Mouse (Mus musculus): ENCODE measurements at regions not wholly inside any gene's neighbourhood (a gene's known extent, or its start where the extent isn't known, plus 50 kb on each side); places are given as distances from the start of the nearest gene placed in this dataset.
A peak's percentile ranks its signal among the peaks of the same experiment; 100 is the strongest.

GRCm38 (mm10) chr8:8876469-8876868 lies 186.1 kb upstream of the Arglu1 start:
- Histone ChIP-seq H3K9ac (no peak overlapping the region), H3K4me1 (peaks cover 17% of the 10 kb centered on the region; the same call in 1 of the 2 replicates), H3K4me2 (replicated peaks) (no peak overlapping the region), H3K4me3 (no peak overlapping the region), H3K27me3 (peaks cover 3% of the 10 kb centered on the region; the same call in 1 of the 2 replicates), H3K36me3 (no peaks in the 10 kb centered on the region), H3K27ac (peak overlapping the region; percentile 65; the same call in 1 of the 2 replicates), H3K9me3 (no peaks in the 10 kb centered on the region)
- 56% methylated on average over 6 of the region's 6 CpGs for WGBS
- no peak for ATAC-seq (ENCODE audit: low FRiP score, low read depth)

GRCm38 (mm10) chr8:8871938-8872337 lies 181.6 kb upstream of the Arglu1 start:
- Histone ChIP-seq H3K27ac (no peak overlapping the region), H3K4me3 (no peak overlapping the region), H3K4me2 (replicated peaks) (no peak overlapping the region), H3K4me1 (peaks cover 20% of the 10 kb centered on the region), H3K9ac (no peak overlapping the region), H3K9me3 (no peaks in the 10 kb centered on the region), H3K27me3 (peaks cover 3% of the 10 kb centered on the region; the same call in 1 of the 2 replicates), H3K36me3 (no peaks in the 10 kb centered on the region)
- no peak for ATAC-seq (ENCODE audit: low FRiP score, low read depth)
- WGBS, result 63% methylated on average over 3 of the region's 3 CpGs

DNA sequence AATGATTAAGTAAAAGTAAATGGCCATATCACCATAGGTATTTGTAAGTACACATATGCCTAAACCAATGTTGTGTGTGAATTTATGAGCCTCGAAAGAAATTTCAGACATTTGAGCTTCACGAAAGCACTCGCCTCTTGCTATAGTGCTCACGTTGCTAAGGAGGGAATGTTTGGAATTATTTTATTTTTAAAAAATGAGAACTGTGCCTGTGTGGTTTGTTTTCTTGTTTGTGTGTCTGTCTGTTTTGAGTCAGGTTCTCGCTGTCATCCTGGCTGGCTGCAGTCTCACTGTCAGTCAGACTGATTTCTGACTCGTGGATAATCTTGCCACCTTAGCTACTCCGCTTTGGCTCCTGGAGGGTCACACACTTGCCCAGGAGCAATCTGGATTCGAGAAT lies 180.7 kb upstream of the Arglu1 start:
- Histone ChIP-seq H3K9ac (no peak overlapping the region), H3K4me1 (peaks cover 12% of the 10 kb centered on the region), H3K4me3 (no peak overlapping the region), H3K27me3 (peaks cover 3% of the 10 kb centered on the region; the same call in 1 of the 2 replicates), H3K9me3 (no peaks in the 10 kb centered on the region), H3K36me3 (no peaks in the 10 kb centered on the region), H3K27ac (no peak overlapping the region), H3K4me2 (replicated peaks) (no peak overlapping the region)
- no peak for ATAC-seq (ENCODE audit: low FRiP score, low read depth)
- 52% methylated on average over 8 of the region's 8 CpGs for WGBS

GRCm38 (mm10) chr8:8870487-8870886 lies 180.2 kb upstream of the Arglu1 start:
- Histone ChIP-seq H3K4me2 (replicated peaks) (no peak overlapping the region), H3K9me3 (no peaks in the 10 kb centered on the region), H3K27me3 (peaks cover 3% of the 10 kb centered on the region; the same call in 1 of the 2 replicates), H3K36me3 (no peaks in the 10 kb centered on the region), H3K4me1 (peaks cover 11% of the 10 kb centered on the region), H3K9ac (no peak overlapping the region), H3K27ac (no peak overlapping the region), H3K4me3 (no peak overlapping the region)
- WGBS, result 6% methylated on average over 4 of the region's 4 CpGs
- no peak for ATAC-seq (ENCODE audit: low FRiP score, low read depth)

DNA sequence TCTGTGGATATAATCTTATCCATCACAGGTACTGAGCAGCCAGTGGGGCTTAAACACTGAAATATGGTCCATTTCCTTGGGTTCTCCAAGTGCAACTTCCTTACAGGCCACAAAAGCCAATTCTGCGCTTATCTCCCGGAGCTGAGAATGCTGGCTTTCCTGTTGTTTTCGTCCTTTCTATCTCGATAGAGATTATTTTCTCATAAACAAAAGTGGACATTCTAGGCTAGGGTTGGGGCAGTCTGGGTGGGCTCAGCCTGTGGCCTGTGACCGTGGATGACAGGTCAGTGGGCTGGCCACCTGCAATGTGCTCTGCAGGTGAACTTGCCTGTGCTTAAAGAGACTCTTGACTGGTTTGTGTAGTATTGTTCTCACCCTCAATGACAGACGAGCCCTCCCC lies 179.0 kb upstream of the Arglu1 start:
- Histone ChIP-seq H3K36me3 (no peaks in the 10 kb centered on the region), H3K27ac (no peak overlapping the region), H3K9me3 (no peaks in the 10 kb centered on the region), H3K4me1 (peaks cover 11% of the 10 kb centered on the region), H3K4me2 (replicated peaks) (no peak overlapping the region), H3K9ac (no peak overlapping the region), H3K4me3 (no peak overlapping the region), H3K27me3 (peaks cover 3% of the 10 kb centered on the region; the same call in 1 of the 2 replicates)
- ATAC-seq (ENCODE audit: low FRiP score, low read depth), result no peak
- WGBS, result 69% methylated on average over 6 of the region's 6 CpGs

DNA sequence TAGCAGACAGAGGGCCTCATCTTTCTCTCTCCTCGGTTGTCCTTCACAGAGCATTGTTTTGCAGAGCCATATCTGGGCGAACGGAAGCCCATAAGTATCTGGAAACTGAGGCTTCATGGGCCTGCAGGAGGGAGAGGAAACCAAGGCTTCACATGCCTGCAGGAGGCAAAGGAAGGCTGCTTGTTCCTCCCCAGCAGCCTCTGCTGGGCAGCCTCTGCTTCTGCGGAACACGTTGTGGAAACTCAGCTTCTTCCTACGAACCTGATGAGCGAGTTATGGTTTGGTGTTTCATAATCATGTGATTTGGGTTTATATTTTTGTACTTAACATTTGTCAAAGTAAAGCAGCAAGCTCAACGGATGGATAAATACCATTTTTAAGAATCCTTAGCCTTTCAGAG lies 177.6 kb upstream of the Arglu1 start:
- Histone ChIP-seq H3K27me3 (peaks cover 3% of the 10 kb centered on the region; the same call in 1 of the 2 replicates), H3K9ac (no peak overlapping the region), H3K4me3 (no peak overlapping the region), H3K4me2 (replicated peaks) (no peak overlapping the region), H3K9me3 (no peaks in the 10 kb centered on the region), H3K4me1 (peaks cover 11% of the 10 kb centered on the region), H3K27ac (no peak overlapping the region), H3K36me3 (no peaks in the 10 kb centered on the region)
- WGBS, result 78% methylated on average over 8 of the region's 8 CpGs
- no peak for ATAC-seq (ENCODE audit: low FRiP score, low read depth)

- Histone ChIP-seq H3K27me3 (peaks cover 3% of the 10 kb centered on the region; the same call in 1 of the 2 replicates), H3K9ac (no peak overlapping the region), H3K9me3 (no peaks in the 10 kb centered on the region), H3K4me2 (replicated peaks) (peak overlapping the region; percentile 11; the same call in 1 of the 2 replicates), H3K27ac (no peak overlapping the region), H3K4me3 (no peak overlapping the region), H3K36me3 (no peaks in the 10 kb centered on the region), H3K4me1 (peaks cover 11% of the 10 kb centered on the region)
- 22% methylated on average over 9 of the region's 9 CpGs for WGBS
- no peak for ATAC-seq (ENCODE audit: low FRiP score, low read depth)
Measured at GRCm38 (mm10) chr8:8867126-8867777, 176.9 kb upstream of the Arglu1 start.

DNA sequence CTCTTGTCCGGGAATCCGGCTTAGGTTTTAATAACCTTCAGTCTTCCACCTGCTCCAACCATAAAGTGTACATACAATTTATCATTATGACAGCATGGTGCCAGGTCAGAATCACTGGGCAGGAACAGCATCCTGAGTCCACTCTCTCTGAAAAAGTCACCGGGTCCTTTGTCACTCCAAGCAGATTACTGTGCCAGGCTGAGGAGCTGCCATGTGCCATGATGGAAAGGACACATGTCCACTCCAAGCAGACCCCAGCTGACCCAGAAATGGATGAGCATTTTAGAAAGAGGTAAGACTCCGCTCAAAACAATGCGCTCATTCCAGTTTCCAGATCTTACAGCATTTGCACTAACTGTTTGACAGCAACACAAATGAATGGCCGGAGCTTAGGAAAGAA lies 172.4 kb upstream of the Arglu1 start:
- H3K9ac ChIP-seq, result no peak overlapping the region
- no peaks in the 10 kb centered on the region for H3K27me3 ChIP-seq
- H3K4me1 ChIP-seq, result peaks cover 19% of the 10 kb centered on the region
- no peak overlapping the region for H3K4me2 ChIP-seq (replicated peaks)
- 87% methylated on average over 6 of the region's 6 CpGs for WGBS
- H3K27ac ChIP-seq, result no peak overlapping the region
- no peaks in the 10 kb centered on the region for H3K36me3 ChIP-seq
- ATAC-seq (ENCODE audit: low FRiP score, low read depth), result no peak
- no peak overlapping the region for H3K4me3 ChIP-seq
- H3K9me3 ChIP-seq, result no peaks in the 10 kb centered on the region

GRCm38 (mm10) chr8:8861331-8861940 lies 171.1 kb upstream of the Arglu1 start:
- no peak for ATAC-seq (ENCODE audit: low FRiP score, low read depth)
- WGBS, result 41% methylated on average over 9 of the region's 9 CpGs

DNA sequence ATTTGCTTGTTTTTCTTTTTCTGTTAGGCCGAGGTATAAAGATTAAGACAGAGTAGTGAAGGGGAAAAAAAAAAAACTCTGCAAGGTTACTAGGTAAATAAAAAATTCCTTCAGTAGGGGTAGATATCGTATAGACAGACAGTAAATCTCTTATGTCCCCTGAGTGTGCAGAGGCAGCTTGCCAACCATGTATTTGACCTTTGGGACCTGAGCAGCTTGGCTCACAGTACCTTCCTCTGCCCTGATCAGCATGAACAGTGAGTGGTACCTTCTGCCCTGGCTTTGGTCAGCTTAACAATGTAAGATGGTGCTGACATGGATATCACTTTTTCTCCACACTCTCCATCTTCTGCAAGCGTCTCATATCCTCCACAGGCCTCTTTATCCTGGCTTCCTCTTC lies 168.3 kb upstream of the Arglu1 start:
- Histone ChIP-seq H3K4me1 (peaks cover 10% of the 10 kb centered on the region), H3K9me3 (no peaks in the 10 kb centered on the region), H3K27me3 (no peaks in the 10 kb centered on the region), H3K4me3 (no peak overlapping the region), H3K9ac (no peak overlapping the region), H3K4me2 (replicated peaks) (no peak overlapping the region), H3K36me3 (no peaks in the 10 kb centered on the region), H3K27ac (no peak overlapping the region)
- 28% methylated on average over 3 of the region's 3 CpGs for WGBS
- ATAC-seq (ENCODE audit: low FRiP score, low read depth), result no peak

More at GRCm38 (mm10) chr8:8861331-8861940, 171.1 kb upstream of the Arglu1 start:
- H3K9me3 ChIP-seq, result no peaks in the 10 kb centered on the region
- no peaks in the 10 kb centered on the region for H3K36me3 ChIP-seq
- H3K4me1 ChIP-seq, result peaks cover 10% of the 10 kb centered on the region
- H3K9ac ChIP-seq, result no peak overlapping the region
- no peak overlapping the region for H3K4me3 ChIP-seq
- 0 out of 2 replicates have a peak overlapping the region, but pooled peaks have one; percentile 0 for H3K27ac ChIP-seq
- no peaks in the 10 kb centered on the region for H3K27me3 ChIP-seq
- no peak overlapping the region for H3K4me2 ChIP-seq (replicated peaks)

GRCm38 (mm10) chr8:8852656-8853366 lies 162.5 kb upstream of the Arglu1 start:
- peaks cover 7% of the 10 kb centered on the region; the same call in 1 of the 2 replicates for H3K27me3 ChIP-seq
- no peak overlapping the region for H3K27ac ChIP-seq
- no peak overlapping the region for H3K9ac ChIP-seq
- H3K36me3 ChIP-seq, result no peaks in the 10 kb centered on the region
- ATAC-seq (ENCODE audit: low FRiP score, low read depth), result no peak
- no peak overlapping the region for H3K4me2 ChIP-seq (replicated peaks)
- no peak overlapping the region for H3K4me3 ChIP-seq
- WGBS, result 31% methylated on average over 7 of the region's 7 CpGs
- H3K4me1 ChIP-seq, result peaks cover 3% of the 10 kb centered on the region; the same call in 1 of the 2 replicates
- H3K9me3 ChIP-seq, result no peaks in the 10 kb centered on the region

DNA sequence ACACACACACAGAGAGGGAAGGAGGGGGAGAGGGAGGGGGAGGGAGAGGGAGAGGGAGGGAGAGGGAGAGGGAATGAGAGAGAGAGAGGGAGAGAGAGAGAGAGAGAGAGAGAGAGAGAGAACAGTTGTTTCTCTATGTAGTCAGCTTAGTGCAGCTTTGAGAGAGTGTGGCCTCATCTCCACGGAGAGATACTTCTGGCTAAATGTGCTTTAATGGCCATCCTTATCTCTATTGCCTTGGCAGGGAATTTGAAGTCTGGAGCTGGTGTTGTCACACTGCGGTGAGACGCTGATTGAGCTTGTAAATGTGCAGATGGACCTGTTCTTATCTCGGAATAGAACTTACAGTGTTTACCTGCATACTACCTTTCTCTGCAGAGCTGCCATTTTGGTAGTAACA lies 160.9 kb upstream of the Arglu1 start:
- Histone ChIP-seq H3K4me1 (peaks cover 3% of the 10 kb centered on the region; the same call in 1 of the 2 replicates), H3K36me3 (no peaks in the 10 kb centered on the region), H3K4me3 (no peak overlapping the region), H3K27me3 (peaks cover 7% of the 10 kb centered on the region; the same call in 1 of the 2 replicates), H3K9me3 (no peaks in the 10 kb centered on the region), H3K9ac (no peak overlapping the region), H3K4me2 (replicated peaks) (no peak overlapping the region), H3K27ac (no peak overlapping the region)
- no peak for ATAC-seq (ENCODE audit: low FRiP score, low read depth)
- 32% methylated on average over 4 of the region's 4 CpGs for WGBS

All from limb, embryonic 13.5 days (tissue).